ENCODE assay signal across 11 mouse cellular contexts in the genomic region with DNA sequence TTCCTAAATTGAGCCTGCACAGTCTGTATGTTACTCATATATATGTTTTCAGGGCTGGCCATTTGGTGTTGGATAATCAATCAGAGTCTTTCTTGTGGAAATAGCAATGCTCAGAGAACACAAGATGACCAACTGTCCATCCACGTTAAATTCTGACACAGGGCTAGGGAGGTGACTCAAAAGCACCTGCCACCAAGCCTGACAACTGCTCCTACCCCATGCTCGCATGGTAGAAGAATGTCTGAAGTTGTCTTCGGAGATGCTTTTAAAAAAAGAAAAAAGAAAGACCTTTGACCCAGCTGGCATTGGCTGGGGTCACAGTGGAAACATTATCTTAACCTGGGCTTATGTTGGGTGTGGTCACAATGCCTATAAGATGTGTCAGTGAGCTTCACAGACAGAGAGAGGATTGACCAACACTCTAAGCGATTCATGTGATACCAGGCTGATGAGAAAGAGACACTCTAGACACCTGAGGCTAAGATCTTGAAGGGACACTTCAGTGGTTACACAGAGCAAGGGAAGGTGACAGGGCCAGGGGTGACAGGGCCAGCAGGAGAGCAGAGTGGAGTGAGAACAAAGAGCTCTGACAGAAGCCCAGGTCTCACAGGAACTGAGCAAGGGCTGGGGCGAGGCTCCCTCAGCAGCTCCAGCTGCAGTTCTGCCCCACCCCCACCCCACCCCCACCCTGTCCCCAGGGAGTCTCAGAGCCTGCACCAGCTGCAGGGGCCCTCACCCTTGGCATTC. TPM values are rescaled to one million over a fixed set of nuclear protein-coding genes. Genes with fewer than 3 reads are reported as not detected.
DNase-seq lines count a peak whose midpoint lies in the region; ATAC-seq lines count a peak whose summit lies in the region.
"Had no signal": no experiment of that assay in that cellular context is flagged by ENCODE, and none has a peak within 500 bp of the region (broad histone marks: within the 10 kb centered on the region; RNA-seq: fewer than 3 reads in every experiment).

No protein-coding gene starts in this region.

- H3K4me1 ChIP-seq in liver, embryonic 12.5 days, result peaks cover 13% of the 10 kb centered on the region
- H3K4me1 ChIP-seq in intestine, embryonic 15.5 days (replicated peaks), result peaks cover 5% of the 10 kb centered on the region; the same call in 1 of the 2 replicates

- H3K9ac ChIP-seq in liver, embryonic 12.5 days, result no peak overlapping the region
- H3K9ac ChIP-seq in intestine, embryonic 15.5 days, result no peak overlapping the region

- no peak overlapping the region for H3K4me2 ChIP-seq in liver, embryonic 12.5 days
- no peak overlapping the region for H3K4me2 ChIP-seq in intestine, embryonic 15.5 days (replicated peaks)

- H3K9me3 ChIP-seq in liver, embryonic 12.5 days (replicated peaks), result no peaks in the 10 kb centered on the region
- H3K9me3 ChIP-seq in intestine, embryonic 15.5 days, result no peaks in the 10 kb centered on the region

- no peaks in the 10 kb centered on the region for H3K36me3 ChIP-seq in liver, embryonic 12.5 days
- H3K36me3 ChIP-seq in intestine, embryonic 15.5 days, result no peaks in the 10 kb centered on the region
- H3K36me3 ChIP-seq in splenic B cell, adult 2 months (ENCODE audit: control insufficient read depth, insufficient read depth, low read length, poor library complexity, severe bottlenecking), result no peaks in the 10 kb centered on the region; the same call in 1 of the 2 replicates

- no peak for DNase-seq in liver
- peak; percentile 79 to 82 for DNase-seq in B cell, adult 2 months
- DNase-seq in splenic B cell, adult 2 months (ENCODE audit: low read depth, low spot score), result peak; percentile 81
- no peak for DNase-seq in right cerebral cortex, postnatal 4 days
- DNase-seq in right cerebral cortex, postnatal 36 days (ENCODE audit: low spot score in 2 of 2), result no peak
- DNase-seq in Muller cell, postnatal 12 days (ENCODE audit: inconsistent ontology term), result no peak
- DNase-seq: embryo, embryonic 11 days; gastrocnemius, postnatal 14 days had no signal

- 38% methylated on average over 5 of the region's 5 CpGs for WGBS in liver, embryonic 12.5 days (ENCODE audit: insufficient replicate concordance)
- 39% methylated on average over 5 of the region's 5 CpGs for WGBS in intestine, embryonic 15.5 days

- H3K27ac ChIP-seq in liver, embryonic 12.5 days, result no peak overlapping the region
- no peak overlapping the region for H3K27ac ChIP-seq in intestine, embryonic 15.5 days

- H3K4me3 ChIP-seq in liver, embryonic 12.5 days, result no peak overlapping the region
- H3K4me3 ChIP-seq in intestine, embryonic 15.5 days (replicated peaks), result no peak overlapping the region

- peak; percentile 55; the same call in 1 of the 2 replicates for ATAC-seq in liver, embryonic 12.5 days
- peak; percentile 81 for ATAC-seq in intestine, embryonic 15.5 days
- ATAC-seq: forebrain, embryonic 14.5 days had no signal

- H3K27me3 ChIP-seq in liver, embryonic 12.5 days (replicated peaks), result 0 out of 2 replicates have a peak, but pooled peaks cover 7% of the 10 kb centered on the region
- H3K27me3 ChIP-seq in intestine, embryonic 15.5 days (replicated peaks), result no peaks in the 10 kb centered on the region
- no peaks in the 10 kb centered on the region for H3K27me3 ChIP-seq in splenic B cell, adult 2 months (ENCODE audit: control insufficient read depth, insufficient read depth, low read length, poor library complexity, severe bottlenecking)

RNA-seq across cellular contexts. Expression of a gene that starts 29.9 kb away (rescaled TPM):
- 8.1 and 10.1 TPM in 2 replicates for polyA plus RNA-seq in liver, embryonic 12.5 days (2016; fragmentation: Nextera tagmentation; extraction: Ambion mirVana)
- 5.2 TPM in 2 replicates for polyA plus RNA-seq in intestine, embryonic 15.5 days (2015; fragmentation: Nextera tagmentation; extraction: Ambion mirVana)

RNA-seq across cellular contexts. Expression of a gene that starts 44.9 kb away (rescaled TPM):
- 0.04 TPM in 1 of 2 replicates, not detected in the other for polyA plus RNA-seq in liver, embryonic 12.5 days (2016; fragmentation: Nextera tagmentation; extraction: Ambion mirVana)
- 0.10 and 0.19 TPM in 2 replicates for polyA plus RNA-seq in intestine, embryonic 15.5 days (2015; fragmentation: Nextera tagmentation; extraction: Ambion mirVana)

Comparison
In these comparisons a context has a peak if more than half of its experiments do, and no peak if none do; other contexts are left out.
1. DNase-seq: peak in B cell, adult 2 months (2 of 2) and splenic B cell, adult 2 months (single experiment); none in liver (single experiment), right cerebral cortex, postnatal 4 days (single experiment), right cerebral cortex, postnatal 36 days (0 of 2) and Muller cell, postnatal 12 days (single experiment).